Comparison of ENCODE assay signal across 9 mouse cellular contexts in genomic region chr5:149274390-149275104, GRCm38 (mm10). TPM values are rescaled to one million over a fixed set of nuclear protein-coding genes. Genes with fewer than 3 reads are reported as not detected.
A peak's percentile ranks its signal among the peaks of the same experiment; 100 is the strongest.
DNase-seq lines count a peak whose midpoint lies in the region; ATAC-seq and TF ChIP-seq lines count a peak whose summit lies in the region.
"Had no signal": no experiment of that assay in that cellular context is flagged by ENCODE, and none has a peak within 500 bp of the region (broad histone marks: within the 10 kb centered on the region; RNA-seq: fewer than 3 reads in every experiment).

No protein-coding gene starts in this region.

- 0 out of 2 replicates have a peak overlapping the region, but pooled peaks have one; percentile 55 for H3K27ac ChIP-seq in liver, embryonic 12.5 days

- ATAC-seq in liver, embryonic 12.5 days: peak; percentile 69

- H3K27me3 ChIP-seq in liver, embryonic 12.5 days (replicated peaks): no peaks in the 10 kb centered on the region

- H3K4me3 ChIP-seq in lung, adult 2 months (replicated peaks; ENCODE audit: extremely low read depth, low read depth, low read length): no peak overlapping the region
- H3K4me3 ChIP-seq in liver, embryonic 12.5 days: no peak overlapping the region

- no peak for TF ChIP-seq POLR2A in lung, adult 2 months (IDR thresholded peaks at IDR 0.05; ENCODE audit: borderline replicate concordance, extremely low read depth, low read depth, low read length)

- DNase-seq in lung, adult 18-20 months: peak; percentile 60 to 70
- DNase-seq in lung, adult 2 months: no peak
- peak; percentile 87 for DNase-seq in ZHBTc4 (ENCODE audit: low read depth, low spot score)
- peak; percentile 82 to 88 for DNase-seq in monocyte, adult 2 months (ENCODE audit: low read depth in 1 of 2, low spot score in 2 of 2)
- DNase-seq in embryo, embryonic 11 days: no peak
- DNase-seq in frontal cortex, postnatal 36 days (ENCODE audit: low spot score in 2 of 2): no peak
- DNase-seq in gastrocnemius, postnatal 25 days: no peak
- DNase-seq: kidney, adult 11 months had no signal

- H3K4me2 ChIP-seq in liver, embryonic 12.5 days: peak overlapping the region; percentile 32

- no peaks in the 10 kb centered on the region for H3K36me3 ChIP-seq in liver, embryonic 12.5 days

- 74% methylated on average over 15 of the region's 15 CpGs for WGBS in lung, adult 2 months
- WGBS in liver, embryonic 12.5 days (ENCODE audit: insufficient replicate concordance): 23% methylated on average over 15 of the region's 15 CpGs

- H3K4me1 ChIP-seq in lung, adult 2 months (ENCODE audit: control insufficient read depth, insufficient read depth, low read length): no peaks in the 10 kb centered on the region
- peaks cover 27% of the 10 kb centered on the region for H3K4me1 ChIP-seq in liver, embryonic 12.5 days

- no peak for TF ChIP-seq CTCF in lung, adult 2 months (IDR thresholded peaks at IDR 0.05; ENCODE audit: insufficient read depth, low read length)

- H3K9ac ChIP-seq in liver, embryonic 12.5 days: no peak overlapping the region

- 0 out of 2 replicates have a peak, but pooled peaks cover 5% of the 10 kb centered on the region for H3K9me3 ChIP-seq in liver, embryonic 12.5 days (replicated peaks)

RNA-seq across cellular contexts. Expression of gene Alox5ap, which starts 10.0 kb away (rescaled TPM):
- polyA plus RNA-seq in lung, adult 2 months (2012; rRNA removed): 65.9 and 104 TPM in 2 replicates
- 17.9 and 18.6 TPM in 2 replicates for polyA plus RNA-seq in liver, embryonic 12.5 days (2016; fragmentation: Nextera tagmentation; extraction: Ambion mirVana)
- total RNA-seq in gastrocnemius, postnatal 25 days (2021): 10 to 100 TPM in 1 of 2 experiments, 1 to 10 TPM in 1; 6.2 to 11.0 TPM

Comparison
In these comparisons a context has a peak if more than half of its experiments do, and no peak if none do; other contexts are left out.
1. DNase-seq: peak in lung, adult 18-20 months (2 of 2), ZHBTc4 (single experiment) and monocyte, adult 2 months (2 of 2); none in lung, adult 2 months (single experiment), embryo, embryonic 11 days (single experiment), frontal cortex, postnatal 36 days (0 of 2) and gastrocnemius, postnatal 25 days (single experiment).